21 mouse cellular contexts compared by ENCODE assay signal in genomic region chr3:107945729-107946128, GRCm38 (mm10). TPM values are rescaled to one million over a fixed set of nuclear protein-coding genes. Genes with fewer than 3 reads are reported as not detected.
A peak's percentile ranks its signal among the peaks of the same experiment; 100 is the strongest.
DNase-seq lines count a peak whose midpoint lies in the region; ATAC-seq and TF ChIP-seq lines count a peak whose summit lies in the region.
"Had no signal": no experiment of that assay in that cellular context is flagged by ENCODE, and none has a peak within 500 bp of the region (broad histone marks: within the 10 kb centered on the region; RNA-seq: fewer than 3 reads in every experiment).

No protein-coding gene starts in this region.

- no peaks in the 10 kb centered on the region for H3K79me2 ChIP-seq in CH12.LX (replicated peaks; ENCODE audit: control insufficient read depth, extremely low read depth, insufficient read depth, poor library complexity, severe bottlenecking)

- in situ Hi-C loops in CH12.LX (cut with MboI; ENCODE audit: low pct_ligation_motif_present, low pct_unique_long_range_greater_than_20kb, low sequenced_read_pairs), result no loop called here
- in situ Hi-C loops in Patski (cut with MboI; ENCODE audit: low pct_unique_long_range_greater_than_20kb), result no loop called here

- no peak overlapping the region for H3K4me2 ChIP-seq in midbrain, embryonic 11.5 days
- H3K4me2 ChIP-seq in midbrain, embryonic 13.5 days (replicated peaks), result no peak overlapping the region
- no peak overlapping the region for H3K4me2 ChIP-seq in CH12.LX (ENCODE audit: insufficient read depth, low read depth, poor library complexity, severe bottlenecking)
- H3K4me2 ChIP-seq in forebrain, embryonic 16.5 days (ENCODE audit: low read length), result no peak overlapping the region
- no peak overlapping the region for H3K4me2 ChIP-seq in forebrain, embryonic 15.5 days (replicated peaks)
- H3K4me2 ChIP-seq: heart, embryonic 12.5 days; liver, embryonic 13.5 days had no signal

- no peak for ATAC-seq in midbrain, embryonic 11.5 days (ENCODE audit: low FRiP score)
- no peak for ATAC-seq in midbrain, embryonic 13.5 days
- ATAC-seq in Patski, result no peak
- no peak for ATAC-seq in forebrain, embryonic 16.5 days
- ATAC-seq in forebrain, embryonic 15.5 days (replicated peaks), result no peak
- ATAC-seq: midbrain, embryonic 16.5 days had no signal

- peak; percentile 25 for DNase-seq in kidney, postnatal 10 days
- DNase-seq in kidney, postnatal 4 days, result no peak
- DNase-seq in midbrain, embryonic 11.5 days (ENCODE audit: low spot score, missing footprints), result peak; percentile 44
- DNase-seq in CH12.LX (ENCODE audit: extremely low read depth), result no peak
- no peak for DNase-seq in Patski (ENCODE audit: low read depth, low spot score)
- DNase-seq: adrenal gland, postnatal 25 days; cerebellum, adult 9-11 months; gastrocnemius, postnatal 10 days; heart, postnatal 4 days; layer of hippocampus, adult 9-11 months; liver, embryonic 13.5 days had no signal

- TF ChIP-seq POLR2A in CH12.LX (IDR thresholded peaks at IDR 0.05; ENCODE audit: low read depth, low read length), result no peak

- H3K27ac ChIP-seq in midbrain, embryonic 11.5 days (ENCODE audit: low read depth, low read length), result no peak overlapping the region
- no peak overlapping the region for H3K27ac ChIP-seq in midbrain, embryonic 13.5 days
- H3K27ac ChIP-seq in CH12.LX (ENCODE audit: insufficient read depth, low read depth), result no peak overlapping the region
- H3K27ac ChIP-seq in forebrain, embryonic 16.5 days (ENCODE audit: low read length), result no peak overlapping the region
- H3K27ac ChIP-seq in forebrain, embryonic 15.5 days (replicated peaks), result no peak overlapping the region
- H3K27ac ChIP-seq: embryonic facial prominence, embryonic 10.5 days; liver, embryonic 13.5 days had no signal

- no peaks in the 10 kb centered on the region for H3K36me3 ChIP-seq in midbrain, embryonic 11.5 days (ENCODE audit: control insufficient read depth, insufficient read depth, low read length)
- no peaks in the 10 kb centered on the region for H3K36me3 ChIP-seq in midbrain, embryonic 13.5 days
- H3K36me3 ChIP-seq in CH12.LX (replicated peaks in 1 of 2; ENCODE audit: control insufficient read depth in 1 of 2, insufficient read depth in 1 of 2, low read length in 1 of 2), result no peaks in the 10 kb centered on the region
- no peaks in the 10 kb centered on the region for H3K36me3 ChIP-seq in forebrain, embryonic 16.5 days (ENCODE audit: control insufficient read depth, insufficient read depth)
- no peaks in the 10 kb centered on the region for H3K36me3 ChIP-seq in forebrain, embryonic 15.5 days
- H3K36me3 ChIP-seq: embryonic facial prominence, embryonic 10.5 days; heart, embryonic 12.5 days; liver, embryonic 13.5 days had no signal

- no peak for TF ChIP-seq EP300 in CH12.LX (IDR thresholded peaks at IDR 0.05; ENCODE audit: low read length)

- no peak; the same call in 1 of the 2 replicates for TF ChIP-seq RAD21 in CH12.LX (IDR thresholded peaks at IDR 0.05; ENCODE audit: low read depth, low read length)

- POLR2A ChIA-PET in Patski (lab: Charles Lee), result no interaction called here

- no peak overlapping the region for H3K9ac ChIP-seq in midbrain, embryonic 11.5 days (ENCODE audit: low read length)
- H3K9ac ChIP-seq in midbrain, embryonic 13.5 days (replicated peaks), result no peak overlapping the region
- no peak overlapping the region for H3K9ac ChIP-seq in CH12.LX (ENCODE audit: insufficient read depth, low read depth)
- H3K9ac ChIP-seq in forebrain, embryonic 16.5 days (replicated peaks; ENCODE audit: low read depth, low read length), result no peak overlapping the region
- H3K9ac ChIP-seq in forebrain, embryonic 15.5 days (replicated peaks), result no peak overlapping the region
- H3K9ac ChIP-seq: heart, embryonic 12.5 days; liver, embryonic 13.5 days had no signal

- CTCF ChIA-PET in Patski (lab: Charles Lee), result interaction anchor here (1.0 to 1.5 kb wide), 2 partner anchors 15 to 203 kb away, joined by 3 to 4 read pairs; no protein-coding TSS in a partner anchor

- H3K4me1 ChIP-seq in midbrain, embryonic 11.5 days (ENCODE audit: control insufficient read depth, insufficient read depth, low read length), result no peaks in the 10 kb centered on the region; the same call in 1 of the 2 replicates
- peaks cover 14% of the 10 kb centered on the region for H3K4me1 ChIP-seq in midbrain, embryonic 13.5 days (replicated peaks)
- peaks cover 4 to 9% of the 10 kb centered on the region in 2 experiments; a peak in 3 of 4 replicates for H3K4me1 ChIP-seq in CH12.LX (ENCODE audit: control insufficient read depth in 1 of 2, insufficient read depth in 2 of 2)
- H3K4me1 ChIP-seq in forebrain, embryonic 16.5 days (replicated peaks; ENCODE audit: control insufficient read depth, insufficient read depth, low read length), result peaks cover 11% of the 10 kb centered on the region
- peaks cover 4% of the 10 kb centered on the region; the same call in 1 of the 2 replicates for H3K4me1 ChIP-seq in forebrain, embryonic 15.5 days
- H3K4me1 ChIP-seq: liver, embryonic 13.5 days had no signal

- H3K27me3 ChIP-seq in midbrain, embryonic 11.5 days (ENCODE audit: control insufficient read depth, insufficient read depth, low read length), result no peaks in the 10 kb centered on the region
- no peaks in the 10 kb centered on the region for H3K27me3 ChIP-seq in midbrain, embryonic 13.5 days
- peaks cover 2% of the 10 kb centered on the region for H3K27me3 ChIP-seq in CH12.LX (replicated peaks)
- H3K27me3 ChIP-seq in Patski, result no peaks in the 10 kb centered on the region
- H3K27me3 ChIP-seq in forebrain, embryonic 16.5 days (replicated peaks; ENCODE audit: control insufficient read depth, insufficient read depth, low read length), result no peaks in the 10 kb centered on the region
- no peaks in the 10 kb centered on the region for H3K27me3 ChIP-seq in forebrain, embryonic 15.5 days
- H3K27me3 ChIP-seq: heart, embryonic 12.5 days; liver, embryonic 13.5 days had no signal

- TF ChIP-seq CTCF in CH12.LX (conservative IDR thresholded peaks at IDR 0.05 in 1 of 2, IDR thresholded peaks at IDR 0.05 in 1 of 2; ENCODE audit: low read depth in 2 of 2, low read length in 2 of 2) (peak in 1 of 2 experiments; percentile 47; a peak in 2 of 4 replicates), Patski (IDR thresholded peaks at IDR 0.05) (peak; percentile 39)

- no peak overlapping the region for H3K4me3 ChIP-seq in midbrain, embryonic 11.5 days (ENCODE audit: low read depth, low read length)
- no peak overlapping the region for H3K4me3 ChIP-seq in midbrain, embryonic 13.5 days (replicated peaks)
- no peak overlapping the region for H3K4me3 ChIP-seq in CH12.LX (replicated peaks in 1 of 3; ENCODE audit: low read depth in 2 of 3, low read length in 2 of 3, poor library complexity in 1 of 3)
- H3K4me3 ChIP-seq in forebrain, embryonic 16.5 days (replicated peaks; ENCODE audit: low read length), result no peak overlapping the region
- no peak overlapping the region for H3K4me3 ChIP-seq in forebrain, embryonic 15.5 days
- H3K4me3 ChIP-seq: embryonic facial prominence, embryonic 10.5 days; erythroblast, embryonic 14.5 days; heart, embryonic 12.5 days; liver, embryonic 13.5 days had no signal

- H3K9me3 ChIP-seq in midbrain, embryonic 11.5 days (ENCODE audit: control insufficient read depth, low read length), result no peaks in the 10 kb centered on the region
- H3K9me3 ChIP-seq in midbrain, embryonic 13.5 days, result no peaks in the 10 kb centered on the region
- peaks cover 3% of the 10 kb centered on the region for H3K9me3 ChIP-seq in CH12.LX (replicated peaks; ENCODE audit: low read length)
- H3K9me3 ChIP-seq in forebrain, embryonic 16.5 days (ENCODE audit: control insufficient read depth, low read length), result no peaks in the 10 kb centered on the region
- no peaks in the 10 kb centered on the region for H3K9me3 ChIP-seq in forebrain, embryonic 15.5 days
- H3K9me3 ChIP-seq: embryonic facial prominence, embryonic 10.5 days; heart, embryonic 12.5 days; liver, embryonic 13.5 days had no signal

- WGBS in midbrain, embryonic 11.5 days, result 52% methylated on average over 4 of the region's 4 CpGs
- 52% methylated on average over 4 of the region's 4 CpGs for WGBS in midbrain, embryonic 13.5 days
- WGBS in forebrain, embryonic 16.5 days, result 57% methylated on average over 4 of the region's 4 CpGs
- WGBS in forebrain, embryonic 15.5 days, result 56% methylated on average over 4 of the region's 4 CpGs

- dilution Hi-C loops in CH12.LX (cut with MboI; ENCODE audit: extremely low pct_ligation_motif_present, extremely low pct_unique_long_range_greater_than_20kb, low sequenced_read_pairs), result no loop called here

RNA-seq across cellular contexts. Expression of gene Gstm6, which starts 2.2 kb away (rescaled TPM):
- polyA plus RNA-seq in midbrain, embryonic 11.5 days (2014; fragmentation: Nextera tagmentation; extraction: Ambion mirVana), result 11.3 and 14.4 TPM in 2 replicates
- 14.5 and 17.3 TPM in 2 replicates for polyA plus RNA-seq in midbrain, embryonic 13.5 days (2015; fragmentation: Nextera tagmentation; extraction: Ambion mirVana)
- total RNA-seq in CH12.LX (2012; rRNA removed) (0.17 TPM in 1 of 2 replicates, not detected in the other), CH12.LX (2014; rRNA removed) (0.35 TPM in 1 of 2 replicates, not detected in the other)
- polyA plus RNA-seq in CH12.LX (2012; ENCODE audit: insufficient read length, low read depth) (0.44 TPM in 1 of 2 replicates, not detected in the other), Patski (2021) (0.15 TPM)
- polyA plus RNA-seq in forebrain, embryonic 16.5 days (2015; fragmentation: Nextera tagmentation; extraction: Ambion mirVana), result 10.2 and 11.7 TPM in 2 replicates
- 10.9 and 12.6 TPM in 2 replicates for polyA plus RNA-seq in forebrain, embryonic 15.5 days (2015; fragmentation: Nextera tagmentation; extraction: Ambion mirVana)
- polyA plus RNA-seq: erythroblast, embryonic 14.5 days had no signal

RNA-seq across cellular contexts. Expression of gene Gstm7, which starts 14.1 kb away (rescaled TPM):
- polyA plus RNA-seq in midbrain, embryonic 11.5 days (2014; fragmentation: Nextera tagmentation; extraction: Ambion mirVana), result 54.7 and 58.1 TPM in 2 replicates
- 100 and 107 TPM in 2 replicates for polyA plus RNA-seq in midbrain, embryonic 13.5 days (2015; fragmentation: Nextera tagmentation; extraction: Ambion mirVana)
- total RNA-seq in CH12.LX (2012; rRNA removed), result not detected in 2 replicates
- total RNA-seq in CH12.LX (2014; rRNA removed), result not detected in 2 replicates
- polyA plus RNA-seq in CH12.LX (2012; ENCODE audit: insufficient read length, low read depth), result not detected in 2 replicates
- polyA plus RNA-seq in Patski (2021), result 13.3 TPM
- 65.5 and 70.7 TPM in 2 replicates for polyA plus RNA-seq in forebrain, embryonic 16.5 days (2015; fragmentation: Nextera tagmentation; extraction: Ambion mirVana)
- polyA plus RNA-seq in forebrain, embryonic 15.5 days (2015; fragmentation: Nextera tagmentation; extraction: Ambion mirVana), result 74.8 and 81.6 TPM in 2 replicates
- polyA plus RNA-seq: erythroblast, embryonic 14.5 days had no signal

RNA-seq across cellular contexts. Expression of gene Gstm3, which starts 23.4 kb away (rescaled TPM):
- not detected in 2 replicates for polyA plus RNA-seq in midbrain, embryonic 11.5 days (2014; fragmentation: Nextera tagmentation; extraction: Ambion mirVana)
- polyA plus RNA-seq in midbrain, embryonic 13.5 days (2015; fragmentation: Nextera tagmentation; extraction: Ambion mirVana), result 0.26 TPM in 1 of 2 replicates, not detected in the other
- total RNA-seq in CH12.LX (2012; rRNA removed) (not detected in 2 replicates), CH12.LX (2014; rRNA removed) (not detected in 2 replicates)
- polyA plus RNA-seq in CH12.LX (2012; ENCODE audit: insufficient read length, low read depth) (not detected in 2 replicates), Patski (2021) (not detected)
- polyA plus RNA-seq in forebrain, embryonic 16.5 days (2015; fragmentation: Nextera tagmentation; extraction: Ambion mirVana), result not detected in 2 replicates
- polyA plus RNA-seq in forebrain, embryonic 15.5 days (2015; fragmentation: Nextera tagmentation; extraction: Ambion mirVana), result not detected in 2 replicates
- total RNA-seq: adrenal gland, postnatal 25 days; gastrocnemius, postnatal 10 days; heart, postnatal 4 days; left cerebral cortex, postnatal 14 days had no signal
- polyA plus RNA-seq: embryonic facial prominence, embryonic 10.5 days; heart, embryonic 12.5 days; midbrain, embryonic 16.5 days; neural tube, embryonic 11.5 days; spleen, adult 2 months had no signal

RNA-seq across cellular contexts. Expression of gene Gstm2, which starts 40.5 kb away (rescaled TPM):
- 14.1 and 15.7 TPM in 2 replicates for polyA plus RNA-seq in midbrain, embryonic 11.5 days (2014; fragmentation: Nextera tagmentation; extraction: Ambion mirVana)
- polyA plus RNA-seq in midbrain, embryonic 13.5 days (2015; fragmentation: Nextera tagmentation; extraction: Ambion mirVana), result 6.0 and 6.2 TPM in 2 replicates
- total RNA-seq in CH12.LX (2012; rRNA removed) (0.13 TPM in 2 replicates), CH12.LX (2014; rRNA removed) (not detected in 2 replicates)
- polyA plus RNA-seq in CH12.LX (2012; ENCODE audit: insufficient read length, low read depth) (0.49 and 0.53 TPM in 2 replicates), Patski (2021) (11.7 TPM)
- 4.2 and 9.2 TPM in 2 replicates for polyA plus RNA-seq in forebrain, embryonic 16.5 days (2015; fragmentation: Nextera tagmentation; extraction: Ambion mirVana)
- 4.3 and 4.5 TPM in 2 replicates for polyA plus RNA-seq in forebrain, embryonic 15.5 days (2015; fragmentation: Nextera tagmentation; extraction: Ambion mirVana)
- polyA plus RNA-seq: erythroblast, embryonic 14.5 days had no signal

RNA-seq across cellular contexts. Expression of gene Gstm5, which starts 50.1 kb away (rescaled TPM):
- polyA plus RNA-seq in midbrain, embryonic 11.5 days (2014; fragmentation: Nextera tagmentation; extraction: Ambion mirVana), result 270 and 277 TPM in 2 replicates
- 236 and 245 TPM in 2 replicates for polyA plus RNA-seq in midbrain, embryonic 13.5 days (2015; fragmentation: Nextera tagmentation; extraction: Ambion mirVana)
- total RNA-seq in CH12.LX (2012; rRNA removed), result 3.3 and 4.9 TPM in 2 replicates
- total RNA-seq in CH12.LX (2014; rRNA removed), result 2.2 and 4.2 TPM in 2 replicates
- polyA plus RNA-seq in CH12.LX (2012; ENCODE audit: insufficient read length, low read depth), result 4.2 and 5.2 TPM in 2 replicates
- polyA plus RNA-seq in Patski (2021), result 150 TPM
- 173 and 174 TPM in 2 replicates for polyA plus RNA-seq in forebrain, embryonic 16.5 days (2015; fragmentation: Nextera tagmentation; extraction: Ambion mirVana)
- polyA plus RNA-seq in forebrain, embryonic 15.5 days (2015; fragmentation: Nextera tagmentation; extraction: Ambion mirVana), result 175 and 184 TPM in 2 replicates

Comparison
In these comparisons a context has a peak if more than half of its experiments do, and no peak if none do; other contexts are left out.
1. DNase-seq: peak in kidney, postnatal 10 days (single experiment) and midbrain, embryonic 11.5 days (single experiment); none in kidney, postnatal 4 days (0 of 2), CH12.LX (single experiment) and Patski (single experiment).
2. RNA of gene Gstm7, which starts 14.1 kb away (polyA plus RNA-seq): 100 to 107 TPM in midbrain, embryonic 13.5 days, 74.8 to 81.6 TPM in forebrain, embryonic 15.5 days, 65.5 to 70.7 TPM in forebrain, embryonic 16.5 days, 54.7 to 58.1 TPM in midbrain, embryonic 11.5 days and 13.3 TPM in Patski (single experiment); not detected in CH12.LX; every median in the first group is over 10 times any median in the second.